Mouse (Mus musculus): Measurements from ENCODE around the gene Itga11. TPM values are rescaled to one million over a fixed set of nuclear protein-coding genes. Genes with fewer than 3 reads are reported as not detected.

Itga11 gene
- polyA plus RNA-seq, 1 experiment from 2014 or later, result 0.19 TPM

GRCm38 (mm10) chr9:62668503-62668902 lies 9.1 kb upstream of the Itga11 start:
- H3K4me3 ChIP-seq (ENCODE audit: low read depth, low read length), result no peak overlapping the region
- H3K27me3 ChIP-seq (replicated peaks; ENCODE audit: control insufficient read depth, insufficient read depth, low read length), result 0 out of 2 replicates have a peak, but pooled peaks cover 2% of the 10 kb centered on the region
- no peak overlapping the region for H3K27ac ChIP-seq (ENCODE audit: low read depth, low read length)
- no peaks in the 10 kb centered on the region for H3K36me3 ChIP-seq (ENCODE audit: control insufficient read depth, insufficient read depth, low read length)
- no peak overlapping the region for H3K9ac ChIP-seq (ENCODE audit: low read depth, low read length)
- DNase-seq (ENCODE audit: low spot score), result no peak
- no peaks in the 10 kb centered on the region for H3K9me3 ChIP-seq (ENCODE audit: control insufficient read depth, low read length)
- H3K4me1 ChIP-seq (replicated peaks; ENCODE audit: control insufficient read depth, insufficient read depth, low read length), result no peaks in the 10 kb centered on the region
- WGBS, result 78% methylated on average over 4 of the region's 4 CpGs
- no peak overlapping the region for H3K4me2 ChIP-seq
- ATAC-seq (replicated peaks; ENCODE audit: low FRiP score), result no peak

GRCm38 (mm10) chr9:62673241-62673640 lies 4.4 kb upstream of the Itga11 start:
- Histone ChIP-seq H3K4me3 (ENCODE audit: low read depth, low read length) (no peak overlapping the region), H3K27ac (ENCODE audit: low read depth, low read length) (no peak overlapping the region), H3K4me2 (no peak overlapping the region), H3K27me3 (replicated peaks; ENCODE audit: control insufficient read depth, insufficient read depth, low read length) (peaks cover 23% of the 10 kb centered on the region), H3K9ac (ENCODE audit: low read depth, low read length) (no peak overlapping the region), H3K4me1 (replicated peaks; ENCODE audit: control insufficient read depth, insufficient read depth, low read length) (no peaks in the 10 kb centered on the region), H3K36me3 (ENCODE audit: control insufficient read depth, insufficient read depth, low read length) (no peaks in the 10 kb centered on the region), H3K9me3 (ENCODE audit: control insufficient read depth, low read length) (no peaks in the 10 kb centered on the region)
- ATAC-seq (replicated peaks; ENCODE audit: low FRiP score), result no peak
- DNase-seq (ENCODE audit: low spot score), result no peak
- 78% methylated on average over 7 of the region's 7 CpGs for WGBS

- Histone ChIP-seq H3K9me3 (ENCODE audit: control insufficient read depth, low read length) (no peaks in the 10 kb centered on the region), H3K27me3 (replicated peaks; ENCODE audit: control insufficient read depth, insufficient read depth, low read length) (peaks cover 40% of the 10 kb centered on the region), H3K27ac (ENCODE audit: low read depth, low read length) (no peak overlapping the region), H3K4me2 (no peak overlapping the region), H3K4me3 (ENCODE audit: low read depth, low read length) (no peak overlapping the region), H3K9ac (ENCODE audit: low read depth, low read length) (no peak overlapping the region), H3K4me1 (replicated peaks; ENCODE audit: control insufficient read depth, insufficient read depth, low read length) (no peaks in the 10 kb centered on the region), H3K36me3 (ENCODE audit: control insufficient read depth, insufficient read depth, low read length) (no peaks in the 10 kb centered on the region)
- ATAC-seq (replicated peaks; ENCODE audit: low FRiP score), result no peak
- WGBS, result 75% methylated on average over 1 of the region's 1 CpGs
- DNase-seq (ENCODE audit: low spot score), result no peak
Observed at GRCm38 (mm10) chr9:62675172-62675571, 2.5 kb upstream of the Itga11 start.

GRCm38 (mm10) chr9:62678550-62679155 lies 1.0 kb downstream of the Itga11 start:
- H3K4me3 ChIP-seq (ENCODE audit: low read depth, low read length), result peak overlapping the region; percentile 35; the same call in 1 of the 2 replicates

GRCm38 (mm10) chr9:62679398-62679797 lies 1.8 kb downstream of the Itga11 start:
- Histone ChIP-seq H3K4me3 (ENCODE audit: low read depth, low read length) (no peak overlapping the region), H3K9ac (ENCODE audit: low read depth, low read length) (no peak overlapping the region), H3K9me3 (ENCODE audit: control insufficient read depth, low read length) (no peaks in the 10 kb centered on the region), H3K27me3 (replicated peaks; ENCODE audit: control insufficient read depth, insufficient read depth, low read length) (peaks cover 44% of the 10 kb centered on the region), H3K27ac (ENCODE audit: low read depth, low read length) (no peak overlapping the region), H3K4me1 (replicated peaks; ENCODE audit: control insufficient read depth, insufficient read depth, low read length) (no peaks in the 10 kb centered on the region), H3K36me3 (ENCODE audit: control insufficient read depth, insufficient read depth, low read length) (no peaks in the 10 kb centered on the region), H3K4me2 (no peak overlapping the region)
- WGBS, result 61% methylated on average over 4 of the region's 4 CpGs
- DNase-seq (ENCODE audit: low spot score) (no peak), ATAC-seq (replicated peaks; ENCODE audit: low FRiP score) (no peak)

More at GRCm38 (mm10) chr9:62678550-62679155, 1.0 kb downstream of the Itga11 start:
- no peaks in the 10 kb centered on the region for H3K4me1 ChIP-seq (replicated peaks; ENCODE audit: control insufficient read depth, insufficient read depth, low read length)
- H3K27me3 ChIP-seq (replicated peaks; ENCODE audit: control insufficient read depth, insufficient read depth, low read length), result peaks cover 44% of the 10 kb centered on the region
- peak overlapping the region; percentile 65 for H3K4me2 ChIP-seq
- no peaks in the 10 kb centered on the region for H3K36me3 ChIP-seq (ENCODE audit: control insufficient read depth, insufficient read depth, low read length)
- ATAC-seq (replicated peaks; ENCODE audit: low FRiP score), result no peak
- 12% methylated on average over 22 of the region's 22 CpGs for WGBS
- H3K9ac ChIP-seq (ENCODE audit: low read depth, low read length), result no peak overlapping the region
- H3K27ac ChIP-seq (ENCODE audit: low read depth, low read length), result no peak overlapping the region
- no peak for DNase-seq (ENCODE audit: low spot score)
- H3K9me3 ChIP-seq (ENCODE audit: control insufficient read depth, low read length), result no peaks in the 10 kb centered on the region

- no peak overlapping the region for H3K4me3 ChIP-seq (ENCODE audit: low read depth, low read length)
- H3K27ac ChIP-seq (ENCODE audit: low read depth, low read length), result no peak overlapping the region
- WGBS, result 81% methylated on average over 7 of the region's 7 CpGs
- ATAC-seq (replicated peaks; ENCODE audit: low FRiP score), result no peak
- DNase-seq (ENCODE audit: low spot score), result no peak
- H3K36me3 ChIP-seq (ENCODE audit: control insufficient read depth, insufficient read depth, low read length), result no peaks in the 10 kb centered on the region
- H3K4me2 ChIP-seq, result no peak overlapping the region
- no peaks in the 10 kb centered on the region for H3K4me1 ChIP-seq (replicated peaks; ENCODE audit: control insufficient read depth, insufficient read depth, low read length)
- H3K27me3 ChIP-seq (replicated peaks; ENCODE audit: control insufficient read depth, insufficient read depth, low read length), result peaks cover 12% of the 10 kb centered on the region
- no peak overlapping the region for H3K9ac ChIP-seq (ENCODE audit: low read depth, low read length)
- H3K9me3 ChIP-seq (ENCODE audit: control insufficient read depth, low read length), result no peaks in the 10 kb centered on the region
Observed at GRCm38 (mm10) chr9:62684311-62684710, 6.7 kb downstream of the Itga11 start.

- no peak overlapping the region for H3K4me2 ChIP-seq
- no peaks in the 10 kb centered on the region for H3K9me3 ChIP-seq (ENCODE audit: control insufficient read depth, low read length)
- no peak overlapping the region for H3K9ac ChIP-seq (ENCODE audit: low read depth, low read length)
- no peak for ATAC-seq (replicated peaks; ENCODE audit: low FRiP score)
- WGBS, result 82% methylated on average over 10 of the region's 10 CpGs
- H3K27me3 ChIP-seq (replicated peaks; ENCODE audit: control insufficient read depth, insufficient read depth, low read length), result no peaks in the 10 kb centered on the region
- no peak overlapping the region for H3K27ac ChIP-seq (ENCODE audit: low read depth, low read length)
- no peak overlapping the region for H3K4me3 ChIP-seq (ENCODE audit: low read depth, low read length)
- no peaks in the 10 kb centered on the region for H3K36me3 ChIP-seq (ENCODE audit: control insufficient read depth, insufficient read depth, low read length)
- no peaks in the 10 kb centered on the region for H3K4me1 ChIP-seq (replicated peaks; ENCODE audit: control insufficient read depth, insufficient read depth, low read length)
- no peak for DNase-seq (ENCODE audit: low spot score)
Observed at GRCm38 (mm10) chr9:62689748-62690147, 12.1 kb downstream of the Itga11 start.

- Histone ChIP-seq H3K4me3 (ENCODE audit: low read depth, low read length) (no peak overlapping the region), H3K4me2 (no peak overlapping the region), H3K27me3 (replicated peaks; ENCODE audit: control insufficient read depth, insufficient read depth, low read length) (no peaks in the 10 kb centered on the region), H3K9ac (ENCODE audit: low read depth, low read length) (no peak overlapping the region), H3K9me3 (ENCODE audit: control insufficient read depth, low read length) (no peaks in the 10 kb centered on the region), H3K4me1 (replicated peaks; ENCODE audit: control insufficient read depth, insufficient read depth, low read length) (no peaks in the 10 kb centered on the region), H3K36me3 (ENCODE audit: control insufficient read depth, insufficient read depth, low read length) (no peaks in the 10 kb centered on the region), H3K27ac (ENCODE audit: low read depth, low read length) (no peak overlapping the region)
- DNase-seq (ENCODE audit: low spot score) (no peak), ATAC-seq (replicated peaks; ENCODE audit: low FRiP score) (no peak)
- 80% methylated on average over 5 of the region's 5 CpGs for WGBS
Observed at GRCm38 (mm10) chr9:62694054-62694453, 16.4 kb downstream of the Itga11 start.

GRCm38 (mm10) chr9:62695210-62695609 lies 17.6 kb downstream of the Itga11 start:
- ATAC-seq (replicated peaks; ENCODE audit: low FRiP score) (no peak), DNase-seq (ENCODE audit: low spot score) (no peak)
- Histone ChIP-seq H3K9ac (ENCODE audit: low read depth, low read length) (no peak overlapping the region), H3K4me2 (no peak overlapping the region), H3K36me3 (ENCODE audit: control insufficient read depth, insufficient read depth, low read length) (no peaks in the 10 kb centered on the region), H3K4me1 (replicated peaks; ENCODE audit: control insufficient read depth, insufficient read depth, low read length) (no peaks in the 10 kb centered on the region), H3K27me3 (replicated peaks; ENCODE audit: control insufficient read depth, insufficient read depth, low read length) (no peaks in the 10 kb centered on the region), H3K27ac (ENCODE audit: low read depth, low read length) (no peak overlapping the region), H3K9me3 (ENCODE audit: control insufficient read depth, low read length) (no peaks in the 10 kb centered on the region), H3K4me3 (ENCODE audit: low read depth, low read length) (no peak overlapping the region)
- WGBS, result 61% methylated on average over 9 of the region's 9 CpGs
